8 mouse cellular contexts compared by ENCODE assay signal in genomic region chr16:35489066-35489718, GRCm38 (mm10). TPM values are rescaled to one million over a fixed set of nuclear protein-coding genes. Genes with fewer than 3 reads are reported as not detected.
A peak's percentile ranks its signal among the peaks of the same experiment; 100 is the strongest.
DNase-seq lines count a peak whose midpoint lies in the region; ATAC-seq lines count a peak whose summit lies in the region.

No protein-coding gene starts in this region.

- DNase-seq in forebrain, embryonic 10.5 days (ENCODE audit: extremely low spot score, low spot score) = no peak
- peak; percentile 19 for DNase-seq in ES-CJ7 (ENCODE audit: low read depth, low spot score)
- DNase-seq in intestine, embryonic 14.5 days (ENCODE audit: low spot score) = peak; percentile 53
- DNase-seq in midbrain, embryonic 10.5 days (ENCODE audit: low spot score) = no peak
- no peak for DNase-seq in layer of hippocampus, adult 9-10 months (ENCODE audit: low spot score)
- DNase-seq in thymus, postnatal 25 days = no peak
- DNase-seq in cerebellum, adult 11-12 months = no peak

- H3K27me3 ChIP-seq in forebrain, embryonic 10.5 days (ENCODE audit: poor library complexity, severe bottlenecking) = peaks cover 15% of the 10 kb centered on the region
- H3K27me3 ChIP-seq in forebrain, embryonic 16.5 days (replicated peaks; ENCODE audit: control insufficient read depth, insufficient read depth, low read length) = no peaks in the 10 kb centered on the region
- H3K27me3 ChIP-seq in intestine, embryonic 14.5 days (replicated peaks; ENCODE audit: control insufficient read depth, insufficient read depth, low read length) = no peaks in the 10 kb centered on the region
- peaks cover 16% of the 10 kb centered on the region for H3K27me3 ChIP-seq in midbrain, embryonic 10.5 days (ENCODE audit: low read depth, poor library complexity, severe bottlenecking)

- H3K36me3 ChIP-seq in forebrain, embryonic 10.5 days (replicated peaks) = no peaks in the 10 kb centered on the region
- no peaks in the 10 kb centered on the region for H3K36me3 ChIP-seq in forebrain, embryonic 16.5 days (ENCODE audit: control insufficient read depth, insufficient read depth)
- no peaks in the 10 kb centered on the region for H3K36me3 ChIP-seq in intestine, embryonic 14.5 days (ENCODE audit: control insufficient read depth, insufficient read depth, low read length)
- no peaks in the 10 kb centered on the region for H3K36me3 ChIP-seq in midbrain, embryonic 10.5 days

- H3K27ac ChIP-seq in forebrain, embryonic 10.5 days = no peak overlapping the region
- no peak overlapping the region for H3K27ac ChIP-seq in forebrain, embryonic 16.5 days (ENCODE audit: low read length)
- H3K27ac ChIP-seq in intestine, embryonic 14.5 days (ENCODE audit: low read depth) = no peak overlapping the region
- no peak overlapping the region for H3K27ac ChIP-seq in midbrain, embryonic 10.5 days (replicated peaks)

- no peaks in the 10 kb centered on the region for H3K9me3 ChIP-seq in forebrain, embryonic 10.5 days
- H3K9me3 ChIP-seq in forebrain, embryonic 16.5 days (ENCODE audit: control insufficient read depth, low read length) = no peaks in the 10 kb centered on the region
- no peaks in the 10 kb centered on the region for H3K9me3 ChIP-seq in intestine, embryonic 14.5 days (ENCODE audit: control insufficient read depth, low read length)
- H3K9me3 ChIP-seq in midbrain, embryonic 10.5 days (replicated peaks) = no peaks in the 10 kb centered on the region

- peaks cover 57% of the 10 kb centered on the region for H3K4me1 ChIP-seq in forebrain, embryonic 10.5 days
- peaks cover 23% of the 10 kb centered on the region for H3K4me1 ChIP-seq in forebrain, embryonic 16.5 days (replicated peaks; ENCODE audit: control insufficient read depth, insufficient read depth, low read length)
- H3K4me1 ChIP-seq in intestine, embryonic 14.5 days (replicated peaks; ENCODE audit: control insufficient read depth, insufficient read depth, low read length) = peaks cover 15% of the 10 kb centered on the region
- peaks cover 63% of the 10 kb centered on the region for H3K4me1 ChIP-seq in midbrain, embryonic 10.5 days

- ATAC-seq in forebrain, embryonic 16.5 days = no peak
- no peak for ATAC-seq in intestine, embryonic 14.5 days (replicated peaks; ENCODE audit: low FRiP score, low TSS enrichment, low read depth)

- no peak overlapping the region for H3K4me2 ChIP-seq in forebrain, embryonic 16.5 days (ENCODE audit: low read length)
- H3K4me2 ChIP-seq in intestine, embryonic 14.5 days (ENCODE audit: low read length) = peak overlapping the region; percentile 86

- WGBS in forebrain, embryonic 10.5 days = 60% methylated on average over 10 of the region's 10 CpGs
- 64% methylated on average over 10 of the region's 10 CpGs for WGBS in forebrain, embryonic 16.5 days
- 43% methylated on average over 10 of the region's 10 CpGs for WGBS in intestine, embryonic 14.5 days
- 59% methylated on average over 10 of the region's 10 CpGs for WGBS in midbrain, embryonic 10.5 days

- H3K4me3 ChIP-seq in forebrain, embryonic 10.5 days = peak overlapping the region; percentile 93
- H3K4me3 ChIP-seq in forebrain, embryonic 16.5 days (replicated peaks; ENCODE audit: low read length) = no peak overlapping the region
- peak overlapping the region; percentile 74 for H3K4me3 ChIP-seq in intestine, embryonic 14.5 days (ENCODE audit: low read depth, low read length)
- H3K4me3 ChIP-seq in midbrain, embryonic 10.5 days = peak overlapping the region; percentile 74

- H3K9ac ChIP-seq in forebrain, embryonic 16.5 days (replicated peaks; ENCODE audit: low read depth, low read length) = no peak overlapping the region
- no peak overlapping the region for H3K9ac ChIP-seq in intestine, embryonic 14.5 days (ENCODE audit: low read length)

RNA-seq across cellular contexts. Expression of gene Pdia5, which starts 1.5 kb away (rescaled TPM):
- 19.1 and 22.7 TPM in 2 replicates for polyA plus RNA-seq in forebrain, embryonic 10.5 days (2016; fragmentation: Nextera tagmentation; extraction: Ambion mirVana)
- 9.8 and 10.4 TPM in 2 replicates for polyA plus RNA-seq in forebrain, embryonic 16.5 days (2015; fragmentation: Nextera tagmentation; extraction: Ambion mirVana)
- 18.2 and 19.7 TPM in 2 replicates for polyA plus RNA-seq in intestine, embryonic 14.5 days (2014; fragmentation: Nextera tagmentation; extraction: Ambion mirVana)
- polyA plus RNA-seq in midbrain, embryonic 10.5 days (2016; fragmentation: Nextera tagmentation; extraction: Ambion mirVana) = 20.9 and 24.5 TPM in 2 replicates

RNA-seq across cellular contexts. Expression of gene Sema5b, which starts 51.8 kb away (rescaled TPM):
- 35.7 and 37.5 TPM in 2 replicates for polyA plus RNA-seq in forebrain, embryonic 10.5 days (2016; fragmentation: Nextera tagmentation; extraction: Ambion mirVana)
- 22.3 and 30.1 TPM in 2 replicates for polyA plus RNA-seq in forebrain, embryonic 16.5 days (2015; fragmentation: Nextera tagmentation; extraction: Ambion mirVana)
- polyA plus RNA-seq in intestine, embryonic 14.5 days (2014; fragmentation: Nextera tagmentation; extraction: Ambion mirVana) = 5.1 and 7.0 TPM in 2 replicates
- 59.1 and 72.3 TPM in 2 replicates for polyA plus RNA-seq in midbrain, embryonic 10.5 days (2016; fragmentation: Nextera tagmentation; extraction: Ambion mirVana)

Comparison
In these comparisons a context has a peak if more than half of its experiments do, and no peak if none do; other contexts are left out.
1. DNase-seq: peak in ES-CJ7 (single experiment) and intestine, embryonic 14.5 days (single experiment); none in forebrain, embryonic 10.5 days (single experiment), midbrain, embryonic 10.5 days (single experiment), layer of hippocampus, adult 9-10 months (single experiment), thymus, postnatal 25 days (single experiment) and cerebellum, adult 11-12 months (single experiment).